Mouse (Mus musculus) limb, embryonic 13.5 days (tissue): ENCODE data around the gene Slc47a1. TPM values are rescaled to one million over a fixed set of nuclear protein-coding genes. Genes with fewer than 3 reads are reported as not detected.
"Not testable (repeated sequence)": the region's sequence is repeated elsewhere in the genome, so short reads cannot be mapped to it uniquely, and the experiment has no call there.

Source experiments
- ATAC-seq: fragments of 200-750 bp; cut with Nextera tagmentation; 2 replicates; pipeline ENCODE4 v1.8.0; 2017; ENCODE audit warnings: low read depth, moderate number of reproducible peaks, moderate TSS enrichment; ENCODE audit not compliant: low FRiP score
- H3K27ac ChIP-seq: fragments of 300-500 bp; sonication (generic); 2 replicates; pipeline ENCODE4 v1.5.1; 2015; ENCODE audit warnings: inconsistent platforms, mild to moderate bottlenecking, moderate library complexity
- H3K27me3 ChIP-seq: fragments of 300-500 bp; sonication (generic); 2 replicates; pipeline ENCODE4 v1.6.1; 2015; ENCODE audit warnings: mild to moderate bottlenecking, inconsistent platforms
- H3K36me3 ChIP-seq: fragments of 300-500 bp; sonication (generic); 2 replicates; pipeline ENCODE4 v1.6.1; 2015; ENCODE audit warnings: inconsistent platforms, mild to moderate bottlenecking, moderate library complexity
- H3K4me1 ChIP-seq: fragments of 300-500 bp; sonication (generic); 2 replicates; pipeline ENCODE4 v1.6.1; 2015; ENCODE audit warnings: inconsistent platforms
- H3K4me2 ChIP-seq: fragments of 300-500 bp; sonication (generic); replicated peaks from 2 replicates; pipeline ENCODE4 v1.6.1; 2015; ENCODE audit warnings: inconsistent platforms, mild to moderate bottlenecking, moderate library complexity
- H3K4me3 ChIP-seq: fragments of 300-500 bp; sonication (generic); 2 replicates; pipeline ENCODE4 v1.5.1; 2015; ENCODE audit warnings: moderate library complexity, mild to moderate bottlenecking, inconsistent platforms
- H3K9ac ChIP-seq: fragments of 300-500 bp; sonication (generic); 2 replicates; pipeline ENCODE4 v1.6.1; 2015; ENCODE audit warnings: mild to moderate bottlenecking, inconsistent platforms
- H3K9me3 ChIP-seq: fragments of 300-500 bp; sonication (generic); 2 replicates; pipeline ENCODE4 v1.6.1; 2016; ENCODE audit warnings: inconsistent platforms
- WGBS: fragments of 180-500 bp; shearing (Covaris S2); methylation state at CpG from one replicate; pipeline ENCODE4 v1.1.7; 2015; 5-methylcytosine and 5-hydroxymethylcytosine counted together
- polyA plus RNA-seq: library from polyadenylated mRNA; unstranded; fragments of >200 nt; fragmentation: Nextera tagmentation; extraction: Ambion mirVana; gene quantifications from 2 replicates; pipeline ENCODE4 v1.2.1, GENCODE M21; 2015

The Slc47a1 gene
- polyA plus RNA-seq, 1 experiment from 2014 or later: 0.36 TPM

DNA sequence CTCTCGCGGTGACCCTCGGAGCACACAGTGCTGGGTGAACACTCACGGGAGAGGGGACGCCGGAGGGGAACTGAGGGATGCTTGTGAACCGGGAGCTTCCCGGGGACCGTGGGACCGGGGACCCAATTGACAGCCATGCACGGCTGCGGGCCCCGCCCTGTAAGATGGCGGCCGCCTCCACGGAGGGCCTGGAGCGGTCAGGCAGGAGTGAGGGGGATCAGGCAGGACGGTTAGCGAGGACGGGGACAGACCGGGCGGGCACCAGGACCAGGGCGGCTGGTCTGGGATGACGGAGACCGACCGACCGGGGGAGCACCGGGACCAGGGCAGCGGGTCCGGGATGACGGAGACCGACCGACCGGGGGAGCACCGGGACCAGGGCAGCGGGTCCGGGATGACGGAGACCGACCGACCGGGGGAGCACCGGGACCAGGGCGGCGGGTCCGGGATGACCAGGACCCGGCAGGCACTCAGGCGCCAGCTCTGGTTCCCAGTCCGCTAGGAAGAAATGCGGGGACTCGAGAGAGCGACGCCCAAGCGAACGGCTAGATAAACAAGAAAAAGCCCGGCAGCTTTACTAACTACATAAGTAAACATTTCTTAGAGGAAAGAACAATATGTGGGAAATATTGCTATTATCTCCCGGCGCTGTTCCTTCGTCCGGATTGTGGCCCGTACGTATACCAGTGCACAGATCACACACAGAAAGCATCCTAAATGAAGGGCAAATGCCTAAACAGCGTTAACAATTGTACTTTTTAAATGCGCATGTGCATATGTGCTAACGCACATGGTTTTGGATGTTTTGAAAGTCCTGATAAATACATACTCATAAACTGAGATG lies 30.3 kb upstream of the Slc47a1 start:
- Histone ChIP-seq H3K4me1 (peaks cover 4% of the 10 kb centered on the region; the same call in 1 of the 2 replicates), H3K27ac (peak overlapping the region; percentile 84), H3K9ac (peak overlapping the region; percentile 69), H3K4me3 (peak overlapping the region; percentile 76), H3K4me2 (peak overlapping the region; percentile 64), H3K27me3 (peaks cover 10% of the 10 kb centered on the region; the same call in 1 of the 2 replicates), H3K9me3 (no peaks in the 10 kb centered on the region), H3K36me3 (no peaks in the 10 kb centered on the region)
- peak; percentile 89 for ATAC-seq
- WGBS: under 1% methylated on average over 64 of the region's 64 CpGs

DNA sequence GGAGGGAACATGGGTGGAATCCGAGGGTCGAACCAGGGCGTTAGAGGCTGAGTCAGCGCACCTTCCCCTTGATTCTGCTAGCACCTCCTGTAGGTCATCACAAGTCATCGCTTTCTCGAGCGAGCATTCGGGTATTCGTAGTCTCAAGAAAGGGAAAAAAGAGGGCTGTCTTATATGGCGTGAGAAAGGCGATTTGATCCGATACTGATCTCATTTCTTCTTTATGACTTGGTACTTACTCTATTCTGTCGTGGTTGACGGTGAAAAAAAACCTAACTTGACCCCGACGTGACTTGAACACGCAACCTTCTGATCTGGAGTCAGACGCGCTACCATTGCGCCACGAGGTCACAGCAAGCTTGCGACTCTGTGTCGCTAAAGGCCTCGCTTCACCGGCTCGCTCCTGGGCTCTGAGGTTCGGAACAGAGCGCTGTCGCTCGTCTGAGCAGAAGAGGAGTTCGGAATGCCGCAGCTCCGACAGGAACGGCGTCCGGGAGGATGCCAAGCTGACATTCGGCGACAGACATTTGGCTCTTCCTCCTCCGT lies 29.6 kb upstream of the Slc47a1 start:
- H3K4me2 ChIP-seq: peak overlapping the region; percentile 64
- no peaks in the 10 kb centered on the region for H3K9me3 ChIP-seq
- peak; percentile 88 for ATAC-seq
- peak overlapping the region; percentile 69 for H3K9ac ChIP-seq
- H3K27ac ChIP-seq: peak overlapping the region; percentile 84
- H3K4me1 ChIP-seq: peaks cover 4% of the 10 kb centered on the region; the same call in 1 of the 2 replicates
- H3K36me3 ChIP-seq: no peaks in the 10 kb centered on the region
- H3K27me3 ChIP-seq: peaks cover 10% of the 10 kb centered on the region; the same call in 1 of the 2 replicates
- H3K4me3 ChIP-seq: peak overlapping the region; percentile 76
- WGBS: 1% methylated on average over 39 of the region's 39 CpGs

DNA sequence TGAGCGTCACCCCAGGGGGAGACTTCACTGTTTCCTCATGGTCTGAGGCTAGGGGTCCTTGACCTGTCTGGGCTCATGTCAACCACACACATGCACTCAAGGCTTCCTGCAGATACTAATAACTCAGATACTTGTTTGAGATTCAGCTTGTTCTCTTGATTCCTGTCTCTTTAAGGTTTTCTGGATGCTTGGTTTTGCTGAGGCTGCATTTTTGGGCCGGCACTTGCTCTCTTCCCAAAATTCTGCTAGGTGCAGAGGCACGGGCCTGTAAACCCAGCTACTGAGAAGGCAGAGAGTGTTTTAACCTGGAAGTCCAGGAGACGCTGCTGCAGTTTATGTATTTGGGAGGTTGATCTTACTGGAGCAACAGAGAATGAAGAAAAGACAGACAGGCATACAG lies 23.6 kb upstream of the Slc47a1 start:
- WGBS: 80% methylated on average over 4 of the region's 4 CpGs
- 0 out of 2 replicates have a peak, but pooled peaks cover 3% of the 10 kb centered on the region for H3K27me3 ChIP-seq
- H3K4me1 ChIP-seq: no peaks in the 10 kb centered on the region
- H3K9ac ChIP-seq: no peak overlapping the region
- H3K36me3 ChIP-seq: no peaks in the 10 kb centered on the region
- H3K9me3 ChIP-seq: no peaks in the 10 kb centered on the region
- no peak overlapping the region for H3K27ac ChIP-seq
- no peak for ATAC-seq
- no peak overlapping the region for H3K4me3 ChIP-seq
- no peak overlapping the region for H3K4me2 ChIP-seq

DNA sequence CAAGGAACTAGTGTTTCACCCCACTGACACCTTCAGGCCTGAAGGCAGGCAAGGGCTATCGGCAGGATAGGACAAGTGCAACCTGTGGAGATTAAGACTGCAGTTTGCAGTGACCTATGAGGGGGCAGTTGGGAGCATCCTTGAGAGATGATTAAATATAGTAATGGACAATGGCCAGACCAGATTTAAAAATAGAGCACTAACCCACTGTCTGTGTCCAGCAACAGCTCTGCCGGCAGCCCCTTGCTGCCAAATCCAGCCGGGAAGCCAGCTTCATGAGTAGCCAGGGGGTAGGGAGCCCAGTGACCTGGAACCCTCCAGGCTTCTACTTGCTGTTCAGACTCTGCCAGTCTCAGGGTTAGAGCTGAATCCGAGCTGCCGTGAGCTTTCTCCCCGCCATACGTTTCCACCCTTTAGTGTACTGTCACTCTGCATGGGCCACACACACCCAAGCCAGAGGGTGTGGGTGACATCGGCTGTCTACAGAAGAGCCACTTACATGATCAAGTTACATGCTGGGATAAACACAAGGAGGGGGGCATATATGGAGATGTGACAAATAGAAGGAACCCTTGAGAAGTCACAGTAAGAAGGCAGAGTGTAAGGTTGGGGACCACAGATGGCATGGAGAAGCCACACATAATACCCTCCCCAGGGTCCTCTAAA lies 22.7 kb upstream of the Slc47a1 start:
- Histone ChIP-seq H3K9ac (no peak overlapping the region), H3K4me2 (no peak overlapping the region), H3K36me3 (no peaks in the 10 kb centered on the region), H3K9me3 (no peaks in the 10 kb centered on the region), H3K4me1 (no peaks in the 10 kb centered on the region), H3K27ac (no peak overlapping the region), H3K27me3 (0 out of 2 replicates have a peak, but pooled peaks cover 3% of the 10 kb centered on the region), H3K4me3 (no peak overlapping the region)
- 81% methylated on average over 8 of the region's 8 CpGs for WGBS
- no peak for ATAC-seq

DNA sequence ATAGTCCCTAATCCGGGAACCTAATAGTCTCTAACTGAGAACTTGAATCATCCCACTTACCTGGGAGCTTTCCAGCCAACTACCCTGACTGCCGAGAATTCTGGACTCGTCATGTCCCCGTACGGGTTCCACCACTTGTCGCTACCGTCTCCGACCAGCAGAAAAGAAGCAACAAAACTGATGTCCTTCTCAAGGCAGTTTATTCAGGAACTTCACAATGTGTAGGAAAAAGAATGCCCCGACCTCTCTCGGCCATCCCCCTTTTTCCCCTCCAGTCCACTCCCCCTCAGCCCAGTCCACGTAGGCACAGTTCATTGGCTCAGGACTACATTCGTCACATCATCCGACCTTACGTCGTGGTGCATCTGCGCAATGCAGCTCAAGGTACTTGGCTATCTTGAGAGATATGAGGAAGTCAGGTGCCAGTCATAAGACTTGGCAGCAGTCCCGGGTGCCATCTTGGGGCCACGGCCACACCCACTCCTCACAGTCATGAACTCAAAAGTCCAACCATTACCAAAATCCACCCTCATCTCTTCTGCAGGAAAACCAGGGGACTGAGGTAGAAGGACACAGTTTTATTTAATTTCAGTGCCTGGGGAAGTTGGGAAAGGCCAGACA lies 19.4 kb upstream of the Slc47a1 start:
- not testable (repeated sequence) for H3K36me3 ChIP-seq, H3K9ac ChIP-seq, H3K27ac ChIP-seq, H3K4me1 ChIP-seq, H3K9me3 ChIP-seq, H3K4me3 ChIP-seq, H3K27me3 ChIP-seq, H3K4me2 ChIP-seq, ATAC-seq
- 94% methylated on average over 18 of the region's 18 CpGs for WGBS

DNA sequence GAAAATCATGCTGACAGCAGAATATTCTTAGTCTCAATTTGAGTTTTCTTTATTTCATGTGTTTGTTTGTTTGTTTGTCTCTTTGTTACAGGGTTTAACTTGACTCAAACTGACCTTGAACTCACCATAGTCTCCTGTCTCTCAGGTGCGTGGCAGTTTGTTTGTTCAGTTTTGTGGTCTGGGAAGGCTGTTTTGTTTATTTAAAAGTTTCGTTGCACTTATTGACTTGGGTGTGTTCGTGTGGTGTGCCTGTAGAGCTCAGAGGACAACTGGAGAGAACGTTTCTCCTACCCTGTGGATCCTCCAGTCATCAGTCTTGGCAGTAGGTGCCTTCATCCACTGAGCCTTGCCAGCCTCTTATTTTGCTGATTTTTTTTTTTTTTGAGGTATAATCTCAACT lies 10.8 kb upstream of the Slc47a1 start:
- H3K4me3 ChIP-seq: no peak overlapping the region
- peaks cover 5% of the 10 kb centered on the region; the same call in 1 of the 2 replicates for H3K9me3 ChIP-seq
- no peaks in the 10 kb centered on the region for H3K4me1 ChIP-seq
- no peaks in the 10 kb centered on the region for H3K27me3 ChIP-seq
- H3K36me3 ChIP-seq: no peaks in the 10 kb centered on the region
- 78% methylated on average over 4 of the region's 4 CpGs for WGBS
- no peak overlapping the region for H3K9ac ChIP-seq
- H3K4me2 ChIP-seq: no peak overlapping the region
- ATAC-seq: no peak
- H3K27ac ChIP-seq: no peak overlapping the region

DNA sequence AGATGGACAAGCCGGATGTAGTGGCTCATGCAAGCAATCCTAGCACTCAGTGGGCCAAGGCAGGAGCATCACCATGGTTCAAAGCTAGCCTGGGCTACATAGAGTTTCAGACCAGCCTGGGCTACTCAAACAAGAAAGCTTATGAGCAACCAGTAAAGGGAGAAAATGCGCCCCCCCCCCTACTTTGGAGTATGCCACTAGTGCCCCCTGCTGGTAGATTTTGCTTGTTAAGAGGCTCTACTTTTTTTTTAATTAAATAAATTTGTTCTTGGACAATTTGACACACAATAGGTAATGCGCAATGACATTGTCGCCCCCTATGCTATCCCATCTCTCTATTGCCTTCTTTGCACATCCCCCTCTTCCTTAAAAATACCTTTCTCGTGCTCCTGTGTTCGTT lies 9.9 kb upstream of the Slc47a1 start:
- ATAC-seq: no peak
- no peaks in the 10 kb centered on the region for H3K36me3 ChIP-seq
- WGBS: 58% methylated on average over 6 of the region's 6 CpGs
- H3K27ac ChIP-seq: no peak overlapping the region
- H3K4me2 ChIP-seq: no peak overlapping the region
- H3K9me3 ChIP-seq: peaks cover 5% of the 10 kb centered on the region; the same call in 1 of the 2 replicates
- no peak overlapping the region for H3K4me3 ChIP-seq
- no peak overlapping the region for H3K9ac ChIP-seq
- H3K4me1 ChIP-seq: no peaks in the 10 kb centered on the region
- H3K27me3 ChIP-seq: no peaks in the 10 kb centered on the region

DNA sequence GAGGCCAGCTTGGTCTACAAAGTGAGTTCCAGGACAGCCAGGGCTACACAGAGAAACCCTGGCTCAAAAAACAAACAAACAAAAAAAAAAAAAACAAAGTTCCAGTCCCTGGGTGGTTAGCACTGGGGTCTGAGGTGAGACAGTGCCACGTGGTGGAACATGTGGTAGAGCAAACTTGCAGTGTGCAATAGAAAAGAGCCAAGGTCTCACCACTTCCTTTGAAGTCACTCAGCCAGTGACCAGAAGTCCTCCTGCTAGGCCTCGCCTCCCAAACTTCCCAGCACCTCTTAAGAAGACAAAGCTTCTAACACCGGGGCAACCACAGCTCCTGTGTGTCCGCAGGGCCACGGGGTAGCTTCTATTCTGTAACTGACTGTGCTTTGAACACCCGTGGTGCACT lies 9.1 kb upstream of the Slc47a1 start:
- WGBS: 71% methylated on average over 6 of the region's 6 CpGs
- Histone ChIP-seq H3K9me3 (peaks cover 5% of the 10 kb centered on the region; the same call in 1 of the 2 replicates), H3K4me2 (no peak overlapping the region), H3K9ac (no peak overlapping the region), H3K27me3 (no peaks in the 10 kb centered on the region), H3K4me1 (no peaks in the 10 kb centered on the region), H3K36me3 (no peaks in the 10 kb centered on the region), H3K27ac (no peak overlapping the region), H3K4me3 (no peak overlapping the region)
- no peak for ATAC-seq

DNA sequence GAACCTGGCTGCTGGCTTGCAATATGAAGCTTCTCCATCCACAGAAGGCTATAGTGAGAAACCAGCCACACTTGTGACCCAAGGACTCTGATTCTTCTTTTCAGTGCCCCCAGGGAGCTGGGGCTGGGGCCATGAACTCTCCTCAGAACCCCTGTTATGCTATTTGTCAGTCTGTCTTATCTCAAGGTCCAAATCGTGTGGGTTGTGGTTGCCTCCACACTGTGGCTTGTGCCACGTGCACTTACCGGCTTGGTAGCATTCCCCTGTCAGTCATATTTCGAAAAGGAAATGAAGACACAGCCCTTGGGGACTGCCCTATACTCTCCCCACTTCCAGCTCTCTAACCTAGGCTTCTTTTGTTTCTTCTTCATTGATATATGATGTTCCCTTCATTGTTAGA lies 7.6 kb upstream of the Slc47a1 start:
- Histone ChIP-seq H3K36me3 (no peaks in the 10 kb centered on the region), H3K27me3 (peaks cover 2% of the 10 kb centered on the region; the same call in 1 of the 2 replicates), H3K4me2 (no peak overlapping the region), H3K27ac (no peak overlapping the region), H3K9me3 (peaks cover 3% of the 10 kb centered on the region; the same call in 1 of the 2 replicates), H3K9ac (no peak overlapping the region), H3K4me1 (no peaks in the 10 kb centered on the region), H3K4me3 (no peak overlapping the region)
- 78% methylated on average over 4 of the region's 4 CpGs for WGBS
- no peak for ATAC-seq

DNA sequence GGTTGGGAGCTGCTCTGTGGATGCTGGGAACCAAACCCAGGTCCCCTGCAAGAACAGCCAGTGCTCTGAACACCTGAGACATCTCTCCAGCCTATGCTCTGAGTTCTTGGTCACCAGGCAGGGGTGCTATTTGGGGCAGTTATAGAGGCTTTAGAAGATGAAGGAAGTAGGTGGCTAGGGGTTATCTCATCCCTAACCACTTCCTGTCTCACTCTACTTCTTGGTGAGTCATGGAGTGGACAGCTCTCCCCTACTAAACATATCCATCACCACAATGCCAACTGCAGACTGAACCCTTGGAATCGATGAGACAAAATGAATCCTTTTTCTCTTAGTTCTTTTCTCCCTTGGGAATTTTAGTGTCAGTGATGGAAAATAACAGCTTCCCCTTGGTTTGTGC lies 3.1 kb upstream of the Slc47a1 start:
- Histone ChIP-seq H3K36me3 (no peaks in the 10 kb centered on the region), H3K9me3 (peaks cover 3% of the 10 kb centered on the region; the same call in 1 of the 2 replicates), H3K27me3 (peaks cover 44% of the 10 kb centered on the region), H3K4me2 (no peak overlapping the region), H3K4me1 (peaks cover 12% of the 10 kb centered on the region), H3K9ac (no peak overlapping the region), H3K27ac (no peak overlapping the region), H3K4me3 (no peak overlapping the region)
- WGBS: 94% methylated on average over 1 of the region's 1 CpGs
- ATAC-seq: no peak

DNA sequence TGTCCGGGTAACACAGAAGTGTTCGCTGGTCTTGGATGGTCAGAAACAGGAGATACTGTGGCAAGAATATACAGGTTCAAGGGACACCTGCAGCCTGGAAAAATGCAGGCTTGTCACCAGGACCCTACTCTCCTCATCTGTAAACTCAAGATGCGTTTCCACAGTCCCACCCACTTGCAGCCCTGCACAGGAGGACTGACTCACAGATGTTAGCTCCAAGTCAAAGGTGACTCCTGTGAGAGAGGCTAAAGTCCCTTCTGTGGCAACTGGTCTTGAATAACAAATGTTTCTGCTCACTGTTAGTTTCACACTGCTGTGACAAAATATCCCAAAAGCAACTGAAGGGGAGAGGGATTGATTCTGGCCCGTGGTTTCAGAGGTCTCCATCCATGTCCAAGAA lies 506 bp upstream of the Slc47a1 start:
- 73% methylated on average over 4 of the region's 4 CpGs for WGBS
- H3K9ac ChIP-seq: no peak overlapping the region
- peaks cover 3% of the 10 kb centered on the region; the same call in 1 of the 2 replicates for H3K9me3 ChIP-seq
- no peak for ATAC-seq
- H3K4me1 ChIP-seq: peaks cover 12% of the 10 kb centered on the region
- H3K27ac ChIP-seq: no peak overlapping the region
- peaks cover 60% of the 10 kb centered on the region for H3K27me3 ChIP-seq
- no peak overlapping the region for H3K4me3 ChIP-seq
- H3K4me2 ChIP-seq: no peak overlapping the region
- no peaks in the 10 kb centered on the region for H3K36me3 ChIP-seq

DNA sequence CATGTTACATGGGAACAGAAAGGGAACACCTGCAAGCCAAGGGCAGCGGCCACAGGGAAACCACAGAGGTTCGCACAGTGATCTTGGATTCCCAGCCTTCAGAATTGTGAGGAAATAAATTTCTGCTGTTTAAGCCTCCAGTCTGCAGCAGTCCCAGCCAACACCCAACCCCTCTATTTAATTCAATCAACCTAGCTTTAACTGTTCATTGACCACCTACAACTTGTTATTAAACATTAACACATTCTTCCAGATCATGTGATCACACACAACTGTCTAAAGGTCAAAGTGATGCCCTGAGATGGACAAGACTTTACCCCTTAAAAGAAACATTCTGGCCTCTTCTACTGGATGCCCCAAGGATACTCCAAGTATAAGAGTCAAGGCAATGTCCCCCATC lies 9.5 kb downstream of the Slc47a1 start:
- ATAC-seq: no peak
- no peak overlapping the region for H3K4me2 ChIP-seq
- H3K4me3 ChIP-seq: no peak overlapping the region
- H3K4me1 ChIP-seq: no peaks in the 10 kb centered on the region
- H3K27ac ChIP-seq: no peak overlapping the region
- WGBS: 98% methylated on average over 2 of the region's 2 CpGs
- H3K36me3 ChIP-seq: no peaks in the 10 kb centered on the region
- H3K9me3 ChIP-seq: no peaks in the 10 kb centered on the region
- H3K27me3 ChIP-seq: no peaks in the 10 kb centered on the region
- no peak overlapping the region for H3K9ac ChIP-seq
